Mouse (Mus musculus) ovary, adult 18-20 months (tissue): Measurements from ENCODE around the gene Dlg3.

Experiments used
- DNase-seq: peaks from one replicate; pipeline ENCODE4 v3.0.0; 2022; ENCODE audit warnings: low spot score, mixed read lengths

Gene Dlg3

DNA sequence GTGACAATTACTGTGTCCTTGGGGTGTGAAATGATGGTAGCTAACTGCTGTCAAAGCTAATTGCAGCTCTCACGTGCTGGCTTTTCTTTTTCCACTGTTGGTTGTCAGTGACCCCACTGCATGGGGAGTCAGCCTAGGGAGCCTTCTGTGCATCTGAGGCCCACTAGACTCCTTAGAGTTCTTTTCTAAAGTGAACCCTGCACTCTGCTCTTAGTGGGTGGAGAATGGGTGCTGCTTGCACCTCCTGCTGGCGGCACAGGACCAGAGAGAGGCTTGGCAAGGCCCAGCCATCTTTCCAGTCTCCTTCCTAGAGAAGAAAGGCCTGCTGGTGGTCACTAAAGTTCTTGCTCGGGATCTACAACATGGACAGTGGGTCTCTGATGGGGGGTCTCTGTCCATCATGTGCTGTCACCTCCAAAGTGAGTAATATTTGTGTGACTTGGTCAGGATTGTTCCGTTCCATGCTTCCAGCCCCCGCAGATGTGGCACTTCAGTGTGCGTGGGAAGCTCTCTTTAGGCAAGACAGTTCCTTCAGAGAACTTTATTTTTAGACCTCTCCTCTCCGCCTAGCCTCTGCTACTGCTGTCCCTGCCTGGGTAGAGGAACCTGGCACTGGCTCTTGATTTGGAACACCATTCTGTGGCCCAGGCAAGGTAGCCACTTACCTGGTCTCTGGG, 30.5 kb downstream of the Dlg3 start:
- DNase-seq: no peak

DNA sequence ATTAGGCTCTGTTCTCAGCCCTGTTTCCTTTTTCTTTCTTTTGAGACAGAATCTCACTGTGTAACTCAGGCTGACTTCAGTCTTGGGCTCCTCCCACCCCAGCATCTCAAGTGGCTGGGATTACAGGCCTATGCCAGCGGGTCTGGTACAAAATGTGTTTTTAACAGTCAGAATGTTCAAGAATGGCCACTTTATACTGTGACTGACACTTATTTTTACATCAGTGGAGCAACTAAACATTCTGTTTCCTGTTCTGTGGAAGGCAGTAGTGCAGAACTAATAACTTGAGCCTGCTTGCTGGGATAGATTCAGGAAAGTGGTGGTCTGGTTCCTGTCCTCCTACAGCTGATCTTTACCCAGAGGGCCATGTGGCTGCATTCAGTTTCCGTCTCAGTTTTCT, 33.1 kb downstream of the Dlg3 start:
- no peak for DNase-seq

DNA sequence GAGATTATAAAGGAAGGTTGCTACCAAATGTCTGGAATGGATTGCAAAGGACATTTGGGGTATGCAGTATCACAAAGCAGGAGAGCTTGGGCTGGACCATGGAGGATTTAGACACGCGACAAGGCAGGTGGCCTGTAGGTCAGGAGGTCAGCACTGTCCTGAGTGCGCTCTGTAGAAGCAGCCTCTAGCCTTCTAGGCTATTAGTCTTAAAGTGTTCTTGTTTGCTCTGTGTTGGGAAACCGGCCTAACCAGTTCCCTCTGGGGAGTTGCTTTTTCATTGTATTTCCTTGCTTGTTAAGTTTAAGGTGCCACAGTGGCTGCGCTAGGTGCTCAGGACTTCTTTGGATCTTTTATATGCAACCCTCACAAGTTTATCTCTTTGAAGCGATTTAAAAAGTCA, 34.5 kb downstream of the Dlg3 start:
- no peak for DNase-seq

DNA sequence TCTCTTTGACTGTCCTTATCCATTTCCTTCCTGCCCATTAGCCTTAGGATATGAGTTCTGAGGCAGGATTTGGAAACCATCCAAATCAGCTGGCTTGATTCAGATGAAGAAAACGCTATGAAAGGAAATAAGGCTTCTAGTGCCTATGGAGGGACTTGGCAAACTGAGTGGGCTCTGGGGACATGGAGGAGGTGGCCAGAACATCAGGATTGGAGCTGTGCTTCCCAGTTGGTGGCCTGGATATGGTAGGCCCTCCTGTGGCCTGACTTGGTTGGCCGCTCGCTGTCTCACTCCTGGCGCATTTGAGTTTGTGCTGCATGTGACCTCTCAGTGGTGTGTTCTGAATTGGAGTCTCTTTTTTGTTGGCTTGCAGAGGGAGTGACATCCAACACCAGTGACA, 43.6 kb downstream of the Dlg3 start:
- DNase-seq: no peak

DNA sequence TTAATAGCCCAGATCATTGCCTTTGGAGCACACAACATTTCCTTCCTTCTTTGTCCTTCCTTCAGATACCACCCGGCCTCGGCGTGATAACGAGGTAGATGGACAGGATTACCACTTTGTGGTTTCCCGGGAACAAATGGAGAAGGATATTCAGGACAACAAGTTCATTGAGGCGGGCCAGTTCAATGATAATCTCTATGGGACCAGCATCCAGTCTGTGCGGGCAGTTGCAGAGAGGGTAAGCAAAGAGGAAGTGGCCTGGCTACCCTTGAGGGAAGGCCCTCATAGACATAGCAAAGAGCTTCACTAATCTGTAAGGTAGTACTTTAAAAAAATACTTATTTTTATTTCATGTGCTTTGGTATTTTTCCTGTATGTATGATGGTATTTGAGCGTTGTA, 46.6 kb downstream of the Dlg3 start:
- no peak for DNase-seq

DNA sequence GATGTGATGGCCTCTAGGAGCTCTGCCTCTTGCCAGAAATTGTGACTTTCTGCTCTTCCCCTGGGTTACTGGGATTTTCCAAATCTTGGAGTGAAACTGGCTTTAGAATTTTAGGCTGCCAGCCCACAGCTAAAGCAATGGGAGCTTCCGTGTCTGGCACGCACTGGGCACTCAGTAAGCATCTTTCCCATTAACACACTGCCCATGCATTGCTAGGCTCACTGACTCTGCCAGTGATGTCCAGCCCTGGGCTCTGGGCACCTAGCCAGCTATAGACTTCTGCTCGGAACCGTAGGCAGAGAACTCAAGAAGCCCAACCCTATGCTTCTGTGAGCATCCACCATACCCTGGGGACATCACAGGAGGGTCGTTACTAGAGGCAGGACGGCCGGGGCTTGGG, 48.2 kb downstream of the Dlg3 start:
- DNase-seq: no peak

DNA sequence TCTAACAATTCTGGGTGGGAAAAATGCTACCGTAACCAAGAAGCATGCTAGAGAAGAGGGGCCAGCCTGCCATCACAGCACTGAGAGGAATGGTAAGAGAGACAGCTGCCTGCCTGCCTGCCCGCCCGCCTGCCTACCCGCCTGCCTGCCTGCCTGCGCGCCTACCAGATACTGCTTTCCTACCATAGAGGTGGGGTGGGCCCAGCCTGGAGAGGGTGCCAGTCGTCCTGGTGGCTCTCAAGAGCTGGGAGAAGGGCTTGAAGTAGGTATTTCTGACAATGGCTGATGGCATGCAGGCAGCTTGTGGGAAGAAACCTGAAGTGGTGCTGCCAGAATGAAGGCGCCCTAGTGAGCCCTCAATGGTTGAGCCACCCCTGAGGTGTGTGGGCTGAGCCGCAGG, 51.2 kb downstream of the Dlg3 start:
- no peak for DNase-seq

DNA sequence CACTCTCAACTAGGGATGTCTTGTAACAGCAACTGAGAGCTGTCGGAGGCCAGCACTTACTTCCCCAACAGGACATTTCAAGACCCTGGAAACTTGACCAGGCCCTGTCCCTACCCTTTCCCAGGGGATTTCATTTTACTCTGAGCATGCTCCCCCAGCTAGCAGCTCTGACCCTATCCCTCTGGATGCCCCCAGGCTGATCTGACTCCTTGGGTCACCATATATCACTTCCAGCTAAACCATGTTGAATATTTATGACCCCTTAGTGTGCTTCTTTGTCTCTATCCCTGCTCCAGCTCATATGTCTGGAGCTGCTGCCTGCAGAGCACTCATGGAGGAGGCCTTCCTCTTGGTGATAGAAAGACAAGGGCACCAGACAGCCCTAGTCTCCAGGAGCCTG, 53.6 kb downstream of the Dlg3 start:
- no peak for DNase-seq

DNA sequence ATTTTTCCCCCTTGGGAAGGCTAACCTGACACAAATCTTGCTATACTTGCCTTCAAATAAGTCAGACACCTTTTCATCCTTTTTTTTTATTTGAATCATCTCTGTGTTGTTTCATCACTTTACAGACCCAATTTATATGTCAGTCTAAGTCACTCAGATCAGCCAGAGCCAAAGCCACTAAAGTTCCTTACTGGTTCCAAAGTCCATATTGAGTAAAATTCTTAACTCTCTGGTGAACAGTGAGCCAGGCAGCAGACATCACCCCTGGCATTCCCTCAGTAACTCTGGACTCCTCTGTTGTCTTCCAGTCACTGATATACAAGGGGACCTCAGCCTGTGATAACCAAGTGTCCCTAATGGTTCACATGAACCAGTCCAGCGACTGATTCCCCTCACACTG, 58.0 kb downstream of the Dlg3 start:
- DNase-seq: no peak

DNA sequence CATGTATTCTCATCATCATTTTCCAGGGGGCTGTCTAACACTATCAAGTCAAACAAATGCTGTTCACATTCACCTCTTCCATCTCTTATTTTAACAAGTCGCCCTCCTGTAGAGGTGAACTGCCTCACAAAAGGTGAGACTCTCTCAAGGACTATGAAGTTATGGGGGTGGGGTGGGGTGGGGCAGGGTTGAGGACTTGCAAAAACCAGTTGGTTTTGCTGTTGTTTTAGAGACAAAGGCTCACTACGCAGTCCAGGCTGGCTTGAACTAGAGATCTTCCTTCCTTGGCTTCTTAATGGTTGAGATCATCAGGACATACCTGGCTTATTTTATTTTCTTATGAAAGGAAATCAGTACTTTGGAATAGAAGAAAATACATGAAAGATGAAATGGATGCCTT, 65.3 kb downstream of the Dlg3 start:
- no peak for DNase-seq

DNA sequence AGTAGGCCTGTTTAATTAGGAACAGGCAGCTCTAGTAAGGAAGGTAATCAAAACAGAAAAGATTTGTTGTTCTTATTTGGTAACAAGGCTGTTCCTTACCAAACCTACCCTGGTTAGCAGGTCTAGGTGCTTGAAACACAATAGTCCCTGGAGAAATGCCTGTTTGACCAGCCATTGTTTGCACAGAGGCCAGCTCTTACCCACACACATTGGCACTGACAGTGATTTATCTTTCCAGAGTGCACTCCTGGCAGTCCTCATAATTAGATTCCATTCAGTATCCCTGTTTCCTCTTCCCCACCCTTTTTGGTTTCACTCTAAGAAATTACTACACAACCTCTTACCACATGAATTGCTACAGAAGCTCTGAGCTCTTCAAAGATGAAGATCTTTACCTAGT, 71.7 kb downstream of the Dlg3 start:
- no peak for DNase-seq
